Mouse (Mus musculus): ENCODE data around the gene Rbm4b. TPM values are rescaled to one million over a fixed set of nuclear protein-coding genes. Genes with fewer than 3 reads are reported as not detected.

Rbm4b gene
- polyA plus RNA-seq (2012; rRNA removed) = 65.3 and 74.3 TPM in 2 replicates

DNA sequence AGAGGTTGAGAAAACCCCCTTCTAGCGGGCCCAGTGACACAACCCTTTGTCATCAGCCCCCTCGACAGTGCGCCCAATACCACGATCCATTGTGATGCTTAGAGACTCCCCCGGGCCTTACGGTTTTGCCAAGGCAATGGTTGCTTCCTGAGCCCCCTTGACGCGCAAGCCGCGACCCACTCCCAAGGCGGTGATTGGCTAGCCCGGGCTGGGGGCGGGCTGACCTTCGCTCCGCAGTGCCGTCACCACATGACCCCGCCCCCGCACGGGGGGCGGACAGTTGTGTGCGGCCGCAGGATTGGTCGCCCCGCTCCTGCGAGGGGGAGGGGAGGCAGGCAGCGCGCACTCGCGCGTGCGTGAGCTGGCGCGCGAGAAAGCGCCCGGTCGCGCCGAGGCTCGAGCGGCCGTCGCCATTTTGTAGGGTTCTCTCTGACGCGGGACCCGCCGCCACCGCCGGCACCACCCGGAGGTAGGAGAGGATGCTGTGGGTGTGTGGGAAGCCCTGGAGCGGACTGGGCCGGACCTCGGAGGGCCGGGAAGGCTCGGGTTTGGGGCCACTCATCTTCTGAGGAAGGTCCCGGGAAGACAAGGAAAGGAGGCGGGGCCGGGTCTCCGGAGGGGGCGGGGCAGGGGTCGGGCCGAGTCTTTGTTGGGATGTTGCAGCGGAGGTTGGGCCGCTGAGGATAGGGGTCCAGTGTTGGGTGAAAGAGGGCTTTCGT, at the start of gene Rbm4b:
Gene Rbm4b (plus strand): TSS at position 305 of the 719 bp plus-strand sequence.

DNA sequence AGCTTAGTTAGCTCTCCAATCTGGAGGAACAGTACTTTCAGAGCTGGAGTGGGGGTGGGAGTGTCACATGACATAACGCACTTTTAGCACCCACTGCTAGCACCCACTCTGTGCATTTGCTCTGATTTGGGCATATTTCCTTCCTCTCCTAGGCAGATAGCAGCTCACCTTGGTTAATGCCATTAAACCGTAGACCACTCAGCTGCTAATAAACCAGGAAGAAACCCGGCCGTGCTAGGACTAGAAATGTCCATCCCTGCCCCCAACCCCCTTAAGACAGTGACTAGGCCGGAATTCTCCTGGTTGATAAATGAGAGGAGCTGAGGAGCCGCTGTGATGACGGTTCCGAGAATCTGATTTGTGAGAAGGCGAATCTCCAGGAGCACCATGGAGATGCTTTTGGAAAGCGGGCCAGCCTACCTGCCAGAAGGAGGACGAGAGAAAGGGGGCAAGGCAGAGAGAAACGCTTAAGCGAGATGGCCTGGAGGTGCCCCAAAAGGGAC, 45.1 kb upstream of the Rbm4b start, which contains the start of gene Sptbn2:
Gene Sptbn2 (plus strand): TSS at position 70 of the 503 bp plus-strand sequence.

DNA sequence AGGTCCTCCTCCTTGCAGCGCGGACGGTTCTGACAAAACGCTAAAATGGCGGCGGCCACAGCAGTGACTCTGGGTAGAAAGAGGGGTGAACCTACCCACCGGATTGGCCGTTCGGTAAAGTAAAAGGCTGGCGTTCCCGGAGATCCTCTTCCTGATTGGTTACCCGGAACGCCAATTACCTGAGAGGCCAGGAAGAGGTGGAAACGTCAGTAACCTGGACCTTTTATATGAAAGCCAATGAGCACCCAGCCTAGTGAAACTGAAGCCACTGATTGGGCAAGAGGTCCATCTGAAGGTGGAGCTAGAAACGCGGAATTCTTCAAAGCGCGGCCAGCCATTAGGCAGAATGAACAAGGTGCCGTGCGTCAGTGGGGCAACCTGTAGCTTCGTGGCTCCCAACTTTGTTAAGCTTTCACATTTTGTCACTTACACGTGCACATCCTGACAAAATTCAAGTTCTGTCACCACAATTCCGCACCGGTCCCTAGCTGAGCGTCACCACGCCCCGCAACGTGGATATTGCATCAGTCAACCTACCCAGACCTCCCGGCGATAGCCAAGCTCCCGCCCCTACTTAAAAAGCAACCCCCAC, 37.6 kb downstream of the Rbm4b start, which contains the start of gene Rbm4:
Gene Rbm4 (minus strand): TSS at position 71 of the 592 bp plus-strand sequence.

DNA sequence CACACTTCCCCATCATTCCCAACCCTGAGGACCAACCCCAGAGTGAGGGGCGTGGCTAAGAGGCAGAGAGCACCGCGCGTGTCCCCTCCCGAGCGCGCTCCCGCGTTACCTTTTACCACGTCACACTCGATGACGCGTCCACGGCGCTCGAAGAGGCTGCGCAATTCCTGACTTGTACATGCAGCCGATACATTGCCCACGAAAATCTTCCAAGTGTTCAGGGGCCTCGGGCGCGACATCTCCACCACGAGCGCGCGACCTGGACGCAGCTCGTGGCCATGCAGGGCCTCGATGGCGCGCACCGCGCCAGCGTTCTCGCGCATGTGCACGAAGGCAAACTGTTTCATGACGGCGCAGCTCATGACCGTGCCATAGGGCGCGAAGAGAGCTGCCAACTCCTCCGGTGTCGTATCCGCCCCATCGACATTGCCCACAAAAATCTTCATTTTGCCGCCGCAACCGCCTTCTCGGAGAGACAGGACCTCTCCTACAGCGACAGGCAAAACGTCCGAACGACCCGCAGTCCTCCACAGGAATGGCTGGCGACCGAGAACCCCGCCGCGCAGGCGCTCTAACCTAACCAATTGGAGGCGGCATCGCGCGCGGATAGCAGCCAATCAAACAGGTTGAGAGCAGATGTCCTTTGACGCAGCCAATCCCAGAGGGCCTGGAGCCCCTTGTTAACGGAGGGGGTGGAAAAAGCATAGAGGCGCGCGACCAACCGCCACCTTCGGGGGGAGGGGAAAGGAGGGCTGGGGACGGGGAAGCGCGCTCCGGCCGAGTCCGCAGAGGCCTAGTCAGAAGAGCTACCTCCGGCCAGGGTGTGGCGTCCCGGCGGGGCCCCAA, 55.0 kb downstream of the Rbm4b start, which contains the start of the genes Gm21992 and Rbm14:
Gene Gm21992 (minus strand): TSS at position 550 of the 846 bp plus-strand sequence.
Gene Rbm14 (minus strand): TSS at position 572 of the 846 bp plus-strand sequence.

Other genes starting within 250 kb of the Rbm4b start
- 16.8 and 17.9 TPM in 2 replicates for gene Pcx, start 246.0 kb upstream of the Rbm4b start, polyA plus RNA-seq (2012; rRNA removed)
- 70.1 and 75.0 TPM in 2 replicates for gene Lrfn4, start 140.8 kb upstream of the Rbm4b start, polyA plus RNA-seq (2012; rRNA removed)
- 62.2 and 64.2 TPM in 2 replicates for gene Rce1, start 130.9 kb upstream of the Rbm4b start, polyA plus RNA-seq (2012; rRNA removed)
- gene Gm960, start 57.8 kb upstream of the Rbm4b start, polyA plus RNA-seq (2012; rRNA removed) = 7.5 and 7.7 TPM in 2 replicates
- gene Sptbn2, start 45.3 kb upstream of the Rbm4b start, polyA plus RNA-seq (2012; rRNA removed) = 36.9 and 40.5 TPM in 2 replicates
- 117 and 122 TPM in 2 replicates for gene Rbm4, start 37.4 kb downstream of the Rbm4b start, polyA plus RNA-seq (2012; rRNA removed)
- gene Gm21992, start 55.1 kb downstream of the Rbm4b start, polyA plus RNA-seq (2012; rRNA removed) = 10.6 and 11.3 TPM in 2 replicates
- gene Rbm14, start 55.1 kb downstream of the Rbm4b start, polyA plus RNA-seq (2012; rRNA removed) = 45.3 and 49.8 TPM in 2 replicates
- gene Ccs, start 82.8 kb downstream of the Rbm4b start, polyA plus RNA-seq (2012; rRNA removed) = 42.6 and 45.4 TPM in 2 replicates
- gene Ccdc87, start 82.9 kb downstream of the Rbm4b start, polyA plus RNA-seq (2012; rRNA removed) = 0.95 and 0.98 TPM in 2 replicates
- 77.2 and 77.8 TPM in 2 replicates for gene Ctsf, start 98.6 kb downstream of the Rbm4b start, polyA plus RNA-seq (2012; rRNA removed)
- gene Actn3, start 121.4 kb downstream of the Rbm4b start, polyA plus RNA-seq (2012; rRNA removed) = 1.1 and 2.5 TPM in 2 replicates
- 34.2 and 37.1 TPM in 2 replicates for gene Zdhhc24, start 122.2 kb downstream of the Rbm4b start, polyA plus RNA-seq (2012; rRNA removed)
- gene Bbs1, start 150.1 kb downstream of the Rbm4b start, polyA plus RNA-seq (2012; rRNA removed) = 19.7 and 23.0 TPM in 2 replicates
- 89.2 and 90.6 TPM in 2 replicates for gene Dpp3, start 171.8 kb downstream of the Rbm4b start, polyA plus RNA-seq (2012; rRNA removed)
- 11.6 and 14.6 TPM in 2 replicates for gene Peli3, start 186.6 kb downstream of the Rbm4b start, polyA plus RNA-seq (2012; rRNA removed)
- 93.3 and 102 TPM in 2 replicates for gene Mrpl11, start 205.7 kb downstream of the Rbm4b start, polyA plus RNA-seq (2012; rRNA removed)
- 7.7 and 9.5 TPM in 2 replicates for gene Npas4, start 233.8 kb downstream of the Rbm4b start, polyA plus RNA-seq (2012; rRNA removed)